Mouse (Mus musculus): Measurements from ENCODE around the gene Retnla. TPM values are rescaled to one million over a fixed set of nuclear protein-coding genes. Genes with fewer than 3 reads are reported as not detected.

The Retnla gene
- total and polyA plus RNA-seq, 3 experiments: not detected

DNA sequence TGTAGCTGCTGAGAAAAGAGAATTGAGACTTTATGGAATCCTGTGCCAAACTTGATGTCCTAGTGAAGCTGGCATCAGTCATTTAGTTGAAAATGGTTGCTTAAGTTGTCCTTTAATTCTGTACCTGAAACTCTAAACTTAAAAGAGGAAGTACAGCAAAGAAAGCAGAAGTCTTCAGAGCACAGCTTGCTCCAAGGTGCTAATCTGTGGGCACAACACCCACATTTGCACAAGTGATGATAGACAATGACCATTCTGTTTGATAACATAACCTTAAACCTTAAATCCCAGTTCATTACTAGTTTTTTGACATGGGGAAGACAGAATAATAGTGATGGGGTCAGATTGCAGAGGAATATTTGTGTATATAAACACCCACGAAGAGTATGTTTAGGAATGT lies 26.3 kb downstream of the Retnla start:
- DNase-seq (ENCODE audit: extremely low read depth): peak; percentile 37
- in situ Hi-C loops (cut with MboI; ENCODE audit: low pct_ligation_motif_present, low pct_unique_long_range_greater_than_20kb, low sequenced_read_pairs) (no loop called here), dilution Hi-C loops (cut with MboI; ENCODE audit: extremely low pct_ligation_motif_present, extremely low pct_unique_long_range_greater_than_20kb, low sequenced_read_pairs) (no loop called here)
- Histone ChIP-seq H3K9me3 (replicated peaks; ENCODE audit: low read length) (peaks cover 17% of the 10 kb centered on the region), H3K27me3 (replicated peaks) (no peaks in the 10 kb centered on the region), H3K4me2 (ENCODE audit: insufficient read depth, low read depth, poor library complexity, severe bottlenecking) (no peak overlapping the region), H3K4me3 (replicated peaks in 1 of 3; ENCODE audit: low read depth in 2 of 3, low read length in 2 of 3, poor library complexity in 1 of 3) (no peak overlapping the region), H3K27ac (ENCODE audit: insufficient read depth, low read depth) (no peak overlapping the region), H3K4me1 (ENCODE audit: control insufficient read depth in 1 of 2, insufficient read depth in 2 of 2) (peaks cover 0 to 7% of the 10 kb centered on the region in 2 experiments; a peak in 1 of 4 replicates), H3K79me2 (replicated peaks; ENCODE audit: control insufficient read depth, extremely low read depth, insufficient read depth, poor library complexity, severe bottlenecking) (no peaks in the 10 kb centered on the region), H3K9ac (ENCODE audit: insufficient read depth, low read depth) (no peak overlapping the region), H3K36me3 (replicated peaks in 1 of 2; ENCODE audit: control insufficient read depth in 1 of 2, insufficient read depth in 1 of 2, low read length in 1 of 2) (no peaks in the 10 kb centered on the region)
- no peak for TF ChIP-seq ETS1 (conservative IDR thresholded peaks at IDR 0.05; ENCODE audit: low read depth, low read length)
- TF ChIP-seq EP300 (IDR thresholded peaks at IDR 0.05; ENCODE audit: low read length): peak; percentile 78

DNA sequence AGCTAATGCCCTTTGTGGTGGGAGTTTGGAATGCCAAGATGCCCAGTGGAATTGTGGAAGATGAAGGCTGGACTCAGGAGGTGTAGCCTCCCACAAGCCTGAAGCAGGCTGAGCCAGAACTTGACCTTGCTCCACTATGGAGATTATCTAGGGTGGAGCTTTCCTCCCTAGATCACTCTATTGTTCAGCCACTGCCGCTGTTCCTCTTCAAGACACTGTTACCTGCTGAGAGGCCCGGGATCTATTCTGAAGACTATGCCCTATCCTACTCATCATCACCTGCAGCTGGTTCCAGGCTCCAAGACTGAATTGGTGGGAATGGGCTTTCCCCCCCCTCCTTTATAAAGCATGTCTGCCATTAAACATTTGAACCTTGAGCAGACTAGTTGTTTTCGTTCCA lies 27.3 kb downstream of the Retnla start:
- no peak overlapping the region for H3K9ac ChIP-seq (ENCODE audit: insufficient read depth, low read depth)
- DNase-seq (ENCODE audit: extremely low read depth): no peak
- peaks cover 20% of the 10 kb centered on the region for H3K9me3 ChIP-seq (replicated peaks; ENCODE audit: low read length)
- no peak overlapping the region for H3K4me2 ChIP-seq (ENCODE audit: insufficient read depth, low read depth, poor library complexity, severe bottlenecking)
- dilution Hi-C loops (cut with MboI; ENCODE audit: extremely low pct_ligation_motif_present, extremely low pct_unique_long_range_greater_than_20kb, low sequenced_read_pairs) (no loop called here), in situ Hi-C loops (cut with MboI; ENCODE audit: low pct_ligation_motif_present, low pct_unique_long_range_greater_than_20kb, low sequenced_read_pairs) (no loop called here)
- no peaks in the 10 kb centered on the region for H3K79me2 ChIP-seq (replicated peaks; ENCODE audit: control insufficient read depth, extremely low read depth, insufficient read depth, poor library complexity, severe bottlenecking)
- TF ChIP-seq CHD1 (IDR thresholded peaks at IDR 0.05; ENCODE audit: low read depth, low read length): no peak
- TF ChIP-seq ZNF384 (IDR thresholded peaks at IDR 0.05; ENCODE audit: low read depth, low read length): no peak
- no peak for TF ChIP-seq SMC3 (IDR thresholded peaks at IDR 0.05; ENCODE audit: low read depth, low read length)
- TF ChIP-seq ZC3H11A (IDR thresholded peaks at IDR 0.05; ENCODE audit: low read depth, low read length): no peak
- TF ChIP-seq ETS1 (conservative IDR thresholded peaks at IDR 0.05; ENCODE audit: low read depth, low read length): no peak
- TF ChIP-seq UBTF (IDR thresholded peaks at IDR 0.05; ENCODE audit: low read depth, low read length): no peak
- no peak for TF ChIP-seq USF1 (IDR thresholded peaks at IDR 0.05; ENCODE audit: low read depth, low read length)
- no peak for TF ChIP-seq BHLHE40 (IDR thresholded peaks at IDR 0.05; ENCODE audit: low read depth, low read length)
- TF ChIP-seq JUN (IDR thresholded peaks at IDR 0.05; ENCODE audit: insufficient read depth, low read depth, low read length): no peak
- TF ChIP-seq NELFE (IDR thresholded peaks at IDR 0.05; ENCODE audit: low read depth, low read length): no peak
- no peak for TF ChIP-seq NRF1 (IDR thresholded peaks at IDR 0.05; ENCODE audit: low read depth, low read length)
- H3K27me3 ChIP-seq (replicated peaks): no peaks in the 10 kb centered on the region
- H3K36me3 ChIP-seq (replicated peaks in 1 of 2; ENCODE audit: control insufficient read depth in 1 of 2, insufficient read depth in 1 of 2, low read length in 1 of 2): no peaks in the 10 kb centered on the region
- no peak overlapping the region for H3K27ac ChIP-seq (ENCODE audit: insufficient read depth, low read depth)
- no peak overlapping the region for H3K4me3 ChIP-seq (replicated peaks in 1 of 3; ENCODE audit: low read depth in 2 of 3, low read length in 2 of 3, poor library complexity in 1 of 3)
- H3K4me1 ChIP-seq (ENCODE audit: control insufficient read depth in 1 of 2, insufficient read depth in 2 of 2): peaks cover 0 to under 1% of the 10 kb centered on the region in 2 experiments; a peak in 1 of 4 replicates

DNA sequence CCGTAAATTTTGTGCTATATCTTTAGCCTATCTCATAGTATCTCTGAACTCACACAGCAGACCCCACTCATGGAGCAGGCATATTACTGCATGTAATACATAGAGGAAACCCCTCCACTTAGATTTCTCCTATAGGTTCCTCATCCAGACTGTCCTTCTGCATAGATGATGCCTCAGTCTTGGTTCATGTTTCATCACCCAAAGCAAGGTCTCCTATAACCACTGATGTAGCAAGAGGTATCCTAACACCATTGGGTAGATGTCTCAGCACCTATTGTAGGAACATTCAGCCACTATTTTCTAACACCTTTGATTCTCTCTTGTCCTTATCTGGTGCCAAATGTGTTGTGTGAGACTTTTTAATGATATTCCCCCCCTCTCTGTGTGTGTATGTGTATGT lies 29.4 kb downstream of the Retnla start:
- no peaks in the 10 kb centered on the region for H3K36me3 ChIP-seq (replicated peaks in 1 of 2; ENCODE audit: control insufficient read depth in 1 of 2, insufficient read depth in 1 of 2, low read length in 1 of 2)
- no peak overlapping the region for H3K27ac ChIP-seq (ENCODE audit: insufficient read depth, low read depth)
- no peak overlapping the region for H3K4me3 ChIP-seq (replicated peaks in 1 of 3; ENCODE audit: low read depth in 2 of 3, low read length in 2 of 3, poor library complexity in 1 of 3)
- no peak for DNase-seq (ENCODE audit: extremely low read depth)
- no peak overlapping the region for H3K9ac ChIP-seq (ENCODE audit: insufficient read depth, low read depth)
- H3K4me1 ChIP-seq (ENCODE audit: control insufficient read depth in 1 of 2, insufficient read depth in 2 of 2): no peaks in the 10 kb centered on the region
- in situ Hi-C loops (cut with MboI; ENCODE audit: low pct_ligation_motif_present, low pct_unique_long_range_greater_than_20kb, low sequenced_read_pairs) (no loop called here), dilution Hi-C loops (cut with MboI; ENCODE audit: extremely low pct_ligation_motif_present, extremely low pct_unique_long_range_greater_than_20kb, low sequenced_read_pairs) (no loop called here)
- H3K4me2 ChIP-seq (ENCODE audit: insufficient read depth, low read depth, poor library complexity, severe bottlenecking): no peak overlapping the region
- peaks cover 20% of the 10 kb centered on the region for H3K9me3 ChIP-seq (replicated peaks; ENCODE audit: low read length)
- H3K27me3 ChIP-seq (replicated peaks): no peaks in the 10 kb centered on the region
- H3K79me2 ChIP-seq (replicated peaks; ENCODE audit: control insufficient read depth, extremely low read depth, insufficient read depth, poor library complexity, severe bottlenecking): no peaks in the 10 kb centered on the region
- TF ChIP-seq RCOR1 (conservative IDR thresholded peaks at IDR 0.05; ENCODE audit: low read depth, low read length) (no peak), E2F4 (IDR thresholded peaks at IDR 0.05; ENCODE audit: insufficient replicate concordance, low read depth, low read length) (no peak), JUND (conservative IDR thresholded peaks at IDR 0.05; ENCODE audit: low read depth, low read length) (no peak), JUN (IDR thresholded peaks at IDR 0.05; ENCODE audit: insufficient read depth, low read depth, low read length) (no peak), HCFC1 (IDR thresholded peaks at IDR 0.05; ENCODE audit: low read depth, low read length) (no peak), IRF4 (IDR thresholded peaks at IDR 0.05; ENCODE audit: low read depth, low read length) (no peak), ELF1 (IDR thresholded peaks at IDR 0.05; ENCODE audit: low read depth, low read length) (no peak)
